Mouse (Mus musculus) spleen, postnatal 36 days (tissue): ENCODE results near the gene Sva.

Experiments used
- DNase-seq, 2 experiments: peaks; one replicate each; pipeline ENCODE4 v3.0.0; 2022; ENCODE audit warnings: low spot score in 2 of 2, mixed read lengths in 1 of 2

Sva gene

GRCm38 (mm10) chr6:42038094-42038493 is at the start of gene Sva:
Gene Sva, plus strand, starts transcription at chr6:42038394.
- no peak for DNase-seq
